Mouse (Mus musculus) G1E (cell line): Measurements from ENCODE around the gene Chdh. TPM values are rescaled to one million over a fixed set of nuclear protein-coding genes. Genes with fewer than 3 reads are reported as not detected.

Source experiments
- ATAC-seq: 2 replicates; pipeline ENCODE4 v1.8.0; 2016; ENCODE audit warnings: mild to moderate bottlenecking; ENCODE audit not compliant: insufficient number of reproducible peaks, poor library complexity, low FRiP score, severe bottlenecking; ENCODE audit errors: extremely low read depth
- DNase-seq: peaks from one replicate; pipeline ENCODE4 v3.0.0; 2012; ENCODE audit warnings: low spot score
- H3K27me3 ChIP-seq: 2 replicates; pipeline ENCODE4 v1.6.1; 2012; ENCODE audit warnings: mild to moderate bottlenecking, low read length, inconsistent platforms; ENCODE audit not compliant: insufficient read depth
- H3K36me3 ChIP-seq: replicated peaks from 2 replicates; pipeline ENCODE3; 2012; ENCODE audit warnings: mild to moderate bottlenecking, inconsistent platforms
- H3K4me1 ChIP-seq: 2 replicates; pipeline ENCODE4 v1.6.1; 2012; ENCODE audit warnings: low read depth, low read length, inconsistent platforms, mixed read lengths; ENCODE audit not compliant: insufficient read depth
- H3K4me3 ChIP-seq: 2 replicates; pipeline ENCODE4 v1.5.1; 2012; ENCODE audit warnings: low read depth, mild to moderate bottlenecking, inconsistent platforms, low read length, moderate library complexity, mixed read lengths
- H3K9me3 ChIP-seq: replicated peaks from 2 replicates; pipeline ENCODE4 v1.6.1; 2012; ENCODE audit warnings: inconsistent platforms
- CTCF ChIP-seq: IDR thresholded peaks from 2 replicates; pipeline ENCODE4 v1.5.1; 2012; ENCODE audit warnings: low read depth, low read length, inconsistent platforms, mixed read lengths
- GATA1 ChIP-seq: IDR thresholded peaks from 2 replicates; pipeline ENCODE4 v1.6.1; 2012; ENCODE audit warnings: borderline replicate concordance, low read length, inconsistent platforms, mixed read lengths
- GATA2 ChIP-seq: IDR thresholded peaks from 2 replicates; pipeline ENCODE4 v1.6.1; 2012; ENCODE audit warnings: low read depth, low read length, inconsistent platforms, borderline replicate concordance
- POLR2AphosphoS5 ChIP-seq: IDR thresholded peaks from 2 replicates; pipeline ENCODE4 v1.6.1; 2012; ENCODE audit warnings: low read depth, low read length, inconsistent platforms; ENCODE audit not compliant: insufficient replicate concordance
- TAL1 ChIP-seq: conservative IDR thresholded peaks from 2 replicates; pipeline ENCODE4 v1.6.1; 2012; ENCODE audit warnings: low read depth, low read length, inconsistent platforms, mixed read lengths
- polyA plus RNA-seq: library from polyadenylated mRNA; stranded (reverse); fragments of >175 nt; gene quantifications from 2 replicates; pipeline ENCODE4 v1.2.3, GENCODE M21; 2012
- total RNA-seq, 2 experiments: library from RNA; stranded (forward) in 1 of 2; stranded (reverse) in 1 of 2; fragments of 200-1000 nt in 1 of 2; fragments of >200 nt in 1 of 2; fragmentation: Nextera tagmentation in 1 of 2; gene quantifications; 2 replicates each; pipeline ENCODE4 v1.2.3; 2014 to 2017

The Chdh gene
- total and polyA plus RNA-seq, 3 experiments: 0.16 TPM; not detected in 2

DNA sequence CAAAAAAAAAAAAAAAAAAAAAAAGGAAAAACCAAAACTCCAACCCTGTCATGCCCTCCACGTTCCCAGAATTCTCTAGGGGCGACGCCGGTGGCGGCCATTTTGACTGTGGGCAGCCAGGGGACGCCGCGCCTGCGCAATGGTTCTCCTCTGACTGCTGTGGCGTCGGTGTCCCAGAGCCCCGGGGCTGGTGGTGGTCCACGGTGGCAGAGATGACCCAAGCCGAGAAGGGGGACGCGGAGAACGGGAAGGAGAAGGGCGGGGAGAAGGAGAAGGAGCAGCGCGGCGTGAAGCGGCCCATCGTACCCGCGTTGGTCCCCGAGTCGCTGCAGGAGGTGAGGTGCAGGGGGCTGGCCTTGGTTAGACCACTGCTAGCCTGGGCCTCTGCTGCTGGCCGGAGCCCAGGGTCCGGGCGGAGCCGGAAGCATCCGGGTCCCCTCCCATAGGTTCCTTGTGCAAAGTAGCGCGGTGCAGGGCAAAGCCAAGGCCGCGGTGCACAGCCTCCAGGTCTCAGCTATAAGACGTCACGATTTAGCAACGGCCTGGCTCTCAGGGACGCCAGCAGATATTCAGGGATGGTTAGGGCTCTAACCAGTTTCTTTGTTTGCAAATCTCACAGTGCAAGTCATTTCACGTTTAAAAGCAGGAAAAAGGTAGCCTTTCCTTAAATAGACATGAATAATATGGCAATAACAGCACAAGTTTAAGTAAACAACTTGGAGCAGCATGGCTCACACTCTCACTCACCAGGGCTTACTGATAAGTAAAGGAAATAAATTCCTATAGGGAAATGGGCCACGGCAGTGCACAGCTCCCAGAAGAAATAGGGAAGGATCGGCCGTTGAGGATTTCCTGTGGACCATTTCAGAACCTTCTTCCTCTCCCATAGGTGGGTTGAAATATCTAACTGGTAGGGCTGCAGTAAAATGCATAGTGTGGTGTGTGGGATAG is 30.3 kb upstream of the Chdh start, which contains the start of gene Actr8:
Gene Actr8, plus strand, starts transcription at position 84 of the 951 bp plus-strand sequence.
- H3K36me3 ChIP-seq: peaks cover 71% of the 10 kb centered on the region
- TF ChIP-seq POLR2AphosphoS5 (no peak), GATA1 (no peak), CTCF (no peak), TAL1 (no peak), GATA2 (no peak)

DNA sequence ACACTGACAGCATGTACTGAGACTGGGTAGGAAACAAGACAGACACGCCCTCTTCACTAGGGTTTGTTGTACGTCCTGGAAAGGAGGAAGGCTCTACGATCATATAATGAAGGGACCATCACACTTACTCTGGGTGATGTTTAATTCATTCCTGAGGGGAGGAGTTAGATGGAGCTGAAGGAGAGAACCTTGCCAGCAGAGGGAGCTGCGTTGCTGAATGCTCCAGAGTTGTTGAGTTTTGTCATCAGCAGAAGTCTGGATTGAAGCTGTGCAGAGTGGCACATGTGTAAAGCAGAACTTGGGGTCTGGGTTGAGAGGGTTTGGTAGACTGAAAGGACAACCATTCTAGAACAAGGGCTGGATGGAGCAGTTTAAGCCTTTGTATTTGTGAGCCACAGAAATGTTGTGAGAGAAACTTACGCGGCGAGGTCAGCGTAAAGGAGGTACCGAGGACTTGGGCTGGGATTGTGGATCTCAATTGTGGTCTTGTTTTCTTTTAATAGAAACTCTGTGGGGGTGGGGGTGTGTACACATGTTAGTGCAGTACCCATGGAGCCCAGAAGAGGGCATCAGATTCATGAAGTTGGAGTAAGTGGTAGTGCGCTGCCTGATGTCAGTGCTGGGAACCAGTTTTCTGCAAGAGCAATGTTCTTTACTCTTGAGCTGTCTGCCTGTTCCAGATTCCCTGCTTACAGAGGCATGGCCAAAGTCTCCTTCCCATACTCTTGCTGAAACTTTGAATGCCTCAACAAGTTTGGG is 28.2 kb upstream of the Chdh start:
- ATAC-seq (no peak), DNase-seq (no peak)
- Histone ChIP-seq H3K4me3 (no peak overlapping the region), H3K36me3 (peaks cover 77% of the 10 kb centered on the region), H3K4me1 (peaks cover 20% of the 10 kb centered on the region), H3K27me3 (no peaks in the 10 kb centered on the region), H3K9me3 (no peaks in the 10 kb centered on the region)
- TF ChIP-seq POLR2AphosphoS5: no peak
- TF ChIP-seq CTCF: 0 out of 2 replicates have a peak, but pooled peaks have one; percentile 21

More for the DNA sequence above, 30.3 kb upstream of the Chdh start, which contains the start of gene Actr8:
- Histone ChIP-seq H3K9me3 (no peaks in the 10 kb centered on the region), H3K4me3 (peak within 1 kb of the TSS; percentile 96), H3K27me3 (no peaks in the 10 kb centered on the region), H3K4me1 (peaks cover 22% of the 10 kb centered on the region)
- DNase-seq (peak; percentile 84), ATAC-seq (peak; percentile 93)

DNA sequence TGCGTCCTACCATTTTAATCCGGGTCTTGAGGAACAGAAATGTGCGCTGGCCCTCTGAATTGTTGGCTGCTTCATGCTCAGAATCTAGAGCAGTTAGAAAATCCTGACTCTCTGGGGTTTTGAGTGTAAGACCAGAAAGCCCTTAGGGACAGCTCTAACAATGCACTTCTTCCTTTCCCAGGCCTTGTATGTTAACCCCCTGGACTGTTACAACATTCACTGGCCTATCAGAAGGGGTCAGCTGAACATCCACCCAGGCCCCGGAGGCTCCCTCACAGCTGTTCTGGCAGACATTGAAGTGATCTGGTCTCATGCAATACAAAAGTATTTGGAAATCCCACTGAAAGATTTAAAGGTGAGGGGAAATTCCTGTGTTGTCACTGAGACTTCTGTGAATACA is 22.7 kb upstream of the Chdh start:
- H3K4me1 ChIP-seq: no peaks in the 10 kb centered on the region

DNA sequence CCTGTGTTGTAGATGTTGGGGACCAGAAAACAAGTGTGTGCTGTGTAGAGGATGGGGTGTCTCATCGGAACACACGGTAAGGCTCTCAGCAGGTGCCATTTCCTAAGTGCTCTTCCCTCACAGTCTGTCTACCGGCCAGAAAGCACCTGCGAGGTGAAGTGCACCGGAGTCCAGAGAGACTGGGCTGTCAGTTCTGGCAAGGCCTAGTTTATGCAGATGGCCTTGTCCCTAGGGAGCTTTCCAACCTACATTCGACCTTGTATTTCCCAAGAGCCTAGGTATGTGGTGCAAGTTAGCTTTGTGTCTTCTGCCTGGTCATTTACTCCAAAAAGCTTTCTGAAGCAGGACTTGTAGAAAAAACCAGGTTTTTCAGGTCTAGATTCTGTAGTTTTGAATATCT is 21.5 kb upstream of the Chdh start:
- no peak for DNase-seq
- Histone ChIP-seq H3K9me3 (no peaks in the 10 kb centered on the region), H3K4me3 (no peak overlapping the region), H3K27me3 (no peaks in the 10 kb centered on the region), H3K4me1 (no peaks in the 10 kb centered on the region), H3K36me3 (peaks cover 100% of the 10 kb centered on the region)
- TF ChIP-seq GATA2: no peak
- TF ChIP-seq POLR2AphosphoS5: no peak
- no peak for TF ChIP-seq GATA1
- TF ChIP-seq CTCF: no peak
- no peak for TF ChIP-seq TAL1
- no peak for ATAC-seq

More for the DNA sequence above, 22.7 kb upstream of the Chdh start:
- no peak overlapping the region for H3K4me3 ChIP-seq
- ATAC-seq: no peak
- peaks cover 100% of the 10 kb centered on the region for H3K36me3 ChIP-seq
- no peaks in the 10 kb centered on the region for H3K9me3 ChIP-seq
- TF ChIP-seq TAL1 (no peak), GATA1 (no peak), CTCF (no peak), POLR2AphosphoS5 (no peak), GATA2 (no peak)
- no peaks in the 10 kb centered on the region for H3K27me3 ChIP-seq
- DNase-seq: no peak

DNA sequence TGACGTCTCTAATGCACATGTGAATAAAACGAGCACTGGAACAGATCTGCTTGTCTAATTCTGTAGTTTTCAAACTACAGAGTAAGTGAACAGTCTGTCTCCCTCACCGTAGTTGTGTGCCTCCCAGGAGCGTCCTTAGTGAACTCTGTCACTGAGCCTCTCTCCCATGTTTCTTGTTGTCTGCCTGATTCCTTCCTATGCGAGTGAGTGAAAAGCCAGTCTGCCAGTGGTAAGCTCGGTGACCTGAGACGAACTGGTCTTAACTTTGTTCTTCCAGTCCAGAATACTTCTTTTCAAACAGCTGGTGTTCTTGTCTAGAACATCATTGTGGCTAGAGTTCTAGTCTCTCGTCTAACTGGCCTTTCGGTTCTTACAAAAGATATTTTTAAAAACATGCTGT is 21.1 kb upstream of the Chdh start:
- peaks cover 100% of the 10 kb centered on the region for H3K36me3 ChIP-seq
- ATAC-seq (no peak), DNase-seq (no peak)
- no peaks in the 10 kb centered on the region for H3K9me3 ChIP-seq
- no peak overlapping the region for H3K4me3 ChIP-seq
- H3K4me1 ChIP-seq: no peaks in the 10 kb centered on the region
- no peaks in the 10 kb centered on the region for H3K27me3 ChIP-seq
- TF ChIP-seq CTCF (no peak), POLR2AphosphoS5 (no peak), GATA1 (no peak), GATA2 (no peak), TAL1 (no peak)

DNA sequence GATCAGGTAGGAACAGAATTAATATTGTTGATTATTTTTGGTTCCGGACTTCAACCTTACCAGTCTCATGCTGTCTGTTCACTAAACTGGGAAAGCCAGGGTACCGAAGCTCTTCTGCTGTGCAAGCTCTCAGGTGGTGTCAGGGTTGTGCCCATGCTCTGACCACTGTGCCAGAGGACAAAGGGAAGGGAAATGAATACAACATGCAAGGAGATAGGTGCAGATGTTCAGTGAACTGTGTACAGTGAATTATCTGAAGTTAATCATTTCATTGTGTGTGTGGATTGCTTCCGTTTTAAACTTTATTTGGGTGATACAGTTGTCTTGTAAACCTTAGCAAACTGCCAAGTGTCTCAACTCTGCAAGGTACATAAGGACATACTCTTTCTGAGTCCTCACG is 20.5 kb upstream of the Chdh start:
- TF ChIP-seq POLR2AphosphoS5 (no peak), TAL1 (no peak), GATA1 (no peak), CTCF (no peak), GATA2 (no peak)
- no peaks in the 10 kb centered on the region for H3K4me1 ChIP-seq
- DNase-seq (no peak), ATAC-seq (no peak)
- H3K9me3 ChIP-seq: no peaks in the 10 kb centered on the region
- H3K27me3 ChIP-seq: no peaks in the 10 kb centered on the region
- no peak overlapping the region for H3K4me3 ChIP-seq
- peaks cover 100% of the 10 kb centered on the region for H3K36me3 ChIP-seq
